Mouse (Mus musculus) gastrocnemius, postnatal 14 days (tissue): Measurements from ENCODE around the gene Bcl2l11. TPM values are rescaled to one million over a fixed set of nuclear protein-coding genes. Genes with fewer than 3 reads are reported as not detected.

Source experiments
- DNase-seq: peaks from one replicate; pipeline ENCODE4 v3.0.0; 2021; ENCODE audit warnings: mixed read lengths
- intact Hi-C: fragments of 180-260 bp; cut with DNase I; formaldehyde crosslinking; loops from one replicate; pipeline ENCODE4 v1.15.1; 2025; ENCODE audit warnings: low total_unique reads
- total RNA-seq, 2 experiments: library from RNA; stranded (reverse); gene quantifications; 2 replicates each; pipeline ENCODE4 v1.2.3; 2021

Gene Bcl2l11
- total RNA-seq, 2 experiments from 2014 or later = 4.9 to 6.1 TPM

GRCm38 (mm10) chr2:128102086-128102485 lies 23.8 kb upstream of the Bcl2l11 start:
- peak; percentile 20 for DNase-seq
- intact Hi-C loops = no loop called here

- no peak for DNase-seq
- intact Hi-C loops = no loop called here
Observed at GRCm38 (mm10) chr2:128104815-128105214, 21.0 kb upstream of the Bcl2l11 start.

GRCm38 (mm10) chr2:128105651-128106050 lies 20.2 kb upstream of the Bcl2l11 start:
- intact Hi-C loops = no loop called here
- DNase-seq = no peak

- intact Hi-C loops = loop anchor here (10.0 kb wide), 1 partner anchor 463 kb away; no protein-coding TSS in a partner anchor
- no peak for DNase-seq
Observed at GRCm38 (mm10) chr2:128111537-128111936, 14.3 kb upstream of the Bcl2l11 start.

GRCm38 (mm10) chr2:128114621-128115020 lies 11.2 kb upstream of the Bcl2l11 start:
- no peak for DNase-seq
- intact Hi-C loops = loop anchor here (10.0 kb wide), 1 partner anchor 460 kb away; no protein-coding TSS in a partner anchor

GRCm38 (mm10) chr2:128115579-128115978 lies 10.3 kb upstream of the Bcl2l11 start:
- intact Hi-C loops = loop anchor here (10.0 kb wide), 1 partner anchor 459 kb away; no protein-coding TSS in a partner anchor
- DNase-seq = no peak

- no peak for DNase-seq
- intact Hi-C loops = loop anchor here (10.0 kb wide), 1 partner anchor 457 kb away; no protein-coding TSS in a partner anchor
Observed at GRCm38 (mm10) chr2:128117605-128118004, 8.2 kb upstream of the Bcl2l11 start.

GRCm38 (mm10) chr2:128118971-128119370 lies 6.9 kb upstream of the Bcl2l11 start:
- intact Hi-C loops = loop anchor here (10.0 kb wide), 1 partner anchor 456 kb away; no protein-coding TSS in a partner anchor
- DNase-seq = no peak

- peak; percentile 63 for DNase-seq
- intact Hi-C loops = loop anchor here (2.0 kb wide), 1 partner anchor 274 kb away; no protein-coding TSS in a partner anchor
Observed at GRCm38 (mm10) chr2:128122491-128122890, 3.3 kb upstream of the Bcl2l11 start.

GRCm38 (mm10) chr2:128122891-128123771 lies 2.7 kb upstream of the Bcl2l11 start:
- DNase-seq = peak; percentile 45
- intact Hi-C loops = loop anchor here (1.0 to 2.0 kb wide), 2 partner anchors 234 to 274 kb away; no protein-coding TSS in a partner anchor

- intact Hi-C loops = loop anchor here (1.0 to 2.0 kb wide), 2 partner anchors 235 to 273 kb away; no protein-coding TSS in a partner anchor
- no peak for DNase-seq
Observed at GRCm38 (mm10) chr2:128123921-128124683, 1.7 kb upstream of the Bcl2l11 start.

GRCm38 (mm10) chr2:128124693-128125092 lies 1.1 kb upstream of the Bcl2l11 start:
- no peak for DNase-seq
- intact Hi-C loops = no loop called here

GRCm38 (mm10) chr2:128126591-128127051 lies 783 bp downstream of the Bcl2l11 start:
- intact Hi-C loops = no loop called here
- peak; percentile 9 for DNase-seq

- intact Hi-C loops = no loop called here
- peak; percentile 98 for DNase-seq
Observed at GRCm38 (mm10) chr2:128127121-128127671, 1.4 kb downstream of the Bcl2l11 start.

GRCm38 (mm10) chr2:128127691-128128292 lies 2.0 kb downstream of the Bcl2l11 start:
- DNase-seq = peak; percentile 85
- intact Hi-C loops = no loop called here

GRCm38 (mm10) chr2:128128532-128128931 lies 2.7 kb downstream of the Bcl2l11 start:
- intact Hi-C loops = no loop called here
- no peak for DNase-seq

GRCm38 (mm10) chr2:128131503-128131902 lies 5.7 kb downstream of the Bcl2l11 start:
- no peak for DNase-seq
- intact Hi-C loops = no loop called here

GRCm38 (mm10) chr2:128132635-128133034 lies 6.8 kb downstream of the Bcl2l11 start:
- DNase-seq = no peak
- intact Hi-C loops = no loop called here

- intact Hi-C loops = no loop called here
Observed at GRCm38 (mm10) chr2:128133865-128134264, 8.0 kb downstream of the Bcl2l11 start.

More at GRCm38 (mm10) chr2:128133865-128134264, 8.0 kb downstream of the Bcl2l11 start:
- no peak for DNase-seq
